Mouse (Mus musculus) mature B cell (primary cell): ENCODE data around the gene Polr2c.
"Not testable (repeated sequence)": the region's sequence is repeated elsewhere in the genome, so short reads cannot be mapped to it uniquely, and the experiment has no call there.

ENCODE experiments used
- in situ Hi-C: fragments of 300-500 bp; cut with MboI; formaldehyde crosslinking; loops from 2 replicates; pipeline ENCODE4 v1.14.3; 2019

Polr2c gene

GRCm38 (mm10) chr8:94838600-94838999 lies 18.6 kb upstream of the Polr2c start:
- in situ Hi-C loops = no loop called here

GRCm38 (mm10) chr8:94841183-94841582 lies 16.1 kb upstream of the Polr2c start:
- in situ Hi-C loops = no loop called here

- in situ Hi-C loops = no loop called here
Observed at GRCm38 (mm10) chr8:94850049-94850448, 7.2 kb upstream of the Polr2c start.

GRCm38 (mm10) chr8:94854761-94855160 lies 2.5 kb upstream of the Polr2c start:
- in situ Hi-C loops = not testable (repeated sequence)

GRCm38 (mm10) chr8:94857011-94857345 lies 272 bp upstream of the Polr2c start:
- in situ Hi-C loops = no loop called here

GRCm38 (mm10) chr8:94861352-94861910 lies 4.2 kb downstream of the Polr2c start:
- in situ Hi-C loops = no loop called here

GRCm38 (mm10) chr8:94862487-94863220 lies 5.4 kb downstream of the Polr2c start:
- in situ Hi-C loops = no loop called here

- in situ Hi-C loops = no loop called here
Observed at GRCm38 (mm10) chr8:94863897-94864673, 6.8 kb downstream of the Polr2c start.

GRCm38 (mm10) chr8:94865292-94865691 lies 8.0 kb downstream of the Polr2c start:
- in situ Hi-C loops = no loop called here

- in situ Hi-C loops = no loop called here
Observed at GRCm38 (mm10) chr8:94866921-94867320, 9.7 kb downstream of the Polr2c start.

- in situ Hi-C loops = no loop called here
Observed at GRCm38 (mm10) chr8:94869146-94869545, 11.9 kb downstream of the Polr2c start.

- in situ Hi-C loops = no loop called here
Observed at GRCm38 (mm10) chr8:94870003-94870402, 12.8 kb downstream of the Polr2c start.

- in situ Hi-C loops = no loop called here
Observed at GRCm38 (mm10) chr8:94870474-94871107, 13.3 kb downstream of the Polr2c start.

GRCm38 (mm10) chr8:94871108-94871894 lies 14.1 kb downstream of the Polr2c start:
- in situ Hi-C loops = no loop called here

GRCm38 (mm10) chr8:94872156-94872555 lies 14.9 kb downstream of the Polr2c start:
- in situ Hi-C loops = no loop called here

GRCm38 (mm10) chr8:94872576-94872975 lies 15.3 kb downstream of the Polr2c start:
- in situ Hi-C loops = no loop called here

GRCm38 (mm10) chr8:94874358-94874757 lies 17.1 kb downstream of the Polr2c start:
- in situ Hi-C loops = no loop called here

GRCm38 (mm10) chr8:94875096-94875870 lies 18.0 kb downstream of the Polr2c start:
- in situ Hi-C loops = no loop called here

GRCm38 (mm10) chr8:94875871-94876150 lies 18.6 kb downstream of the Polr2c start:
- in situ Hi-C loops = no loop called here

- in situ Hi-C loops = no loop called here
Observed at GRCm38 (mm10) chr8:94876197-94876730, 19.0 kb downstream of the Polr2c start, which contains the start of gene Dok4. Dok4 (minus strand) TSS chr8:94876330.

- in situ Hi-C loops = no loop called here
Observed at GRCm38 (mm10) chr8:94876820-94877219, 19.6 kb downstream of the Polr2c start.
